Mouse (Mus musculus) hindbrain, embryonic 13.5 days (tissue): Measurements from ENCODE around the gene Col1a1. TPM values are rescaled to one million over a fixed set of nuclear protein-coding genes. Genes with fewer than 3 reads are reported as not detected.

Source experiments
- ATAC-seq: fragments of 200-750 bp; cut with Nextera tagmentation; 2 replicates; pipeline ENCODE4 v1.8.0; 2017; ENCODE audit warnings: moderate TSS enrichment; ENCODE audit not compliant: low FRiP score
- H3K27ac ChIP-seq: fragments of 300-500 bp; sonication (generic); 2 replicates; pipeline ENCODE4 v1.5.1; 2015; ENCODE audit warnings: inconsistent platforms, mild to moderate bottlenecking, moderate library complexity
- H3K27me3 ChIP-seq: fragments of 300-500 bp; sonication (generic); 2 replicates; pipeline ENCODE4 v1.6.1; 2015; ENCODE audit warnings: mild to moderate bottlenecking, inconsistent platforms
- H3K36me3 ChIP-seq: fragments of 300-500 bp; sonication (generic); 2 replicates; pipeline ENCODE4 v1.6.1; 2015; ENCODE audit warnings: mild to moderate bottlenecking, inconsistent platforms
- H3K4me1 ChIP-seq: fragments of 300-500 bp; sonication (generic); replicated peaks from 2 replicates; pipeline ENCODE4 v1.6.1; 2015; ENCODE audit warnings: inconsistent platforms
- H3K4me2 ChIP-seq: fragments of 300-500 bp; sonication (generic); 2 replicates; pipeline ENCODE4 v1.6.1; 2015; ENCODE audit warnings: inconsistent platforms, mild to moderate bottlenecking, moderate library complexity
- H3K4me3 ChIP-seq: fragments of 300-500 bp; sonication (generic); 2 replicates; pipeline ENCODE4 v1.5.1; 2015; ENCODE audit warnings: mild to moderate bottlenecking, inconsistent platforms
- H3K9ac ChIP-seq: fragments of 300-500 bp; sonication (generic); 2 replicates; pipeline ENCODE4 v1.6.1; 2015; ENCODE audit warnings: mild to moderate bottlenecking, inconsistent platforms
- H3K9me3 ChIP-seq: fragments of 300-500 bp; sonication (generic); 2 replicates; pipeline ENCODE4 v1.6.1; 2016; ENCODE audit warnings: inconsistent platforms
- WGBS: fragments of 180-500 bp; shearing (Covaris S2); methylation state at CpG from one replicate; pipeline ENCODE4 v1.1.7; 2015; 5-methylcytosine and 5-hydroxymethylcytosine counted together
- polyA plus RNA-seq: library from polyadenylated mRNA; unstranded; fragments of >200 nt; fragmentation: Nextera tagmentation; extraction: Ambion mirVana; gene quantifications from 2 replicates; pipeline ENCODE4 v1.2.1, GENCODE M21; 2015

The Col1a1 gene
- polyA plus RNA-seq = 128 and 217 TPM in 2 replicates

GRCm38 (mm10) chr11:94936045-94936444 lies at the start of gene Col1a1:
Gene Col1a1, plus strand, starts transcription at chr11:94936224.
- H3K4me3 ChIP-seq = peak within 1 kb of the TSS; percentile 32
- peak within 1 kb of the TSS; percentile 20; the same call in 1 of the 2 replicates for H3K9ac ChIP-seq
- H3K9me3 ChIP-seq = no peaks in the 10 kb centered on the region
- H3K4me2 ChIP-seq = peak within 1 kb of the TSS; percentile 56
- H3K4me1 ChIP-seq = peaks cover 15% of the 10 kb centered on the region
- ATAC-seq = no peak
- WGBS = 15% methylated on average over 19 of the region's 19 CpGs
- H3K27ac ChIP-seq = no peak within 1 kb of the TSS
- no peaks in the 10 kb centered on the region for H3K36me3 ChIP-seq
- peaks cover 94% of the 10 kb centered on the region for H3K27me3 ChIP-seq

GRCm38 (mm10) chr11:94891155-94891554 lies 44.9 kb upstream of the Col1a1 start:
- 80% methylated on average over 6 of the region's 6 CpGs for WGBS
- H3K27me3 ChIP-seq = 0 out of 2 replicates have a peak, but pooled peaks cover 8% of the 10 kb centered on the region
- H3K36me3 ChIP-seq = no peaks in the 10 kb centered on the region
- H3K4me1 ChIP-seq = no peaks in the 10 kb centered on the region
- no peak overlapping the region for H3K9ac ChIP-seq
- ATAC-seq = no peak
- H3K4me2 ChIP-seq = no peak overlapping the region
- no peak overlapping the region for H3K27ac ChIP-seq
- no peaks in the 10 kb centered on the region for H3K9me3 ChIP-seq
- no peak overlapping the region for H3K4me3 ChIP-seq

- 77% methylated on average over 16 of the region's 16 CpGs for WGBS
- no peaks in the 10 kb centered on the region for H3K4me1 ChIP-seq
- H3K36me3 ChIP-seq = no peaks in the 10 kb centered on the region
- H3K4me2 ChIP-seq = no peak overlapping the region
- no peaks in the 10 kb centered on the region for H3K27me3 ChIP-seq
- no peak for ATAC-seq
- H3K27ac ChIP-seq = no peak overlapping the region
- no peak overlapping the region for H3K9ac ChIP-seq
- H3K4me3 ChIP-seq = no peak overlapping the region
- H3K9me3 ChIP-seq = no peaks in the 10 kb centered on the region
These were observed 39.2 kb upstream of the Col1a1 start for GRCm38 (mm10) chr11:94896753-94897376.

- ATAC-seq = no peak
These were observed 34.8 kb upstream of the Col1a1 start for GRCm38 (mm10) chr11:94901231-94901630.

GRCm38 (mm10) chr11:94904306-94904705 lies 31.7 kb upstream of the Col1a1 start:
- Histone ChIP-seq H3K36me3 (no peaks in the 10 kb centered on the region), H3K27me3 (no peaks in the 10 kb centered on the region), H3K4me2 (no peak overlapping the region), H3K9ac (no peak overlapping the region), H3K4me3 (no peak overlapping the region), H3K9me3 (no peaks in the 10 kb centered on the region), H3K4me1 (no peaks in the 10 kb centered on the region), H3K27ac (no peak overlapping the region)
- ATAC-seq = no peak
- 88% methylated on average over 3 of the region's 3 CpGs for WGBS

More at GRCm38 (mm10) chr11:94901231-94901630, 34.8 kb upstream of the Col1a1 start:
- H3K36me3 ChIP-seq = no peaks in the 10 kb centered on the region
- H3K4me1 ChIP-seq = no peaks in the 10 kb centered on the region
- H3K27me3 ChIP-seq = no peaks in the 10 kb centered on the region
- WGBS = 72% methylated on average over 2 of the region's 2 CpGs
- no peak overlapping the region for H3K4me2 ChIP-seq
- H3K4me3 ChIP-seq = no peak overlapping the region
- H3K27ac ChIP-seq = no peak overlapping the region
- H3K9me3 ChIP-seq = no peaks in the 10 kb centered on the region
- no peak overlapping the region for H3K9ac ChIP-seq

GRCm38 (mm10) chr11:94910971-94911370 lies 25.1 kb upstream of the Col1a1 start:
- WGBS = 91% methylated on average over 5 of the region's 5 CpGs
- Histone ChIP-seq H3K9ac (no peak overlapping the region), H3K4me3 (no peak overlapping the region), H3K36me3 (no peaks in the 10 kb centered on the region), H3K27me3 (no peaks in the 10 kb centered on the region), H3K27ac (no peak overlapping the region), H3K4me2 (no peak overlapping the region), H3K9me3 (no peaks in the 10 kb centered on the region), H3K4me1 (peaks cover 5% of the 10 kb centered on the region)
- ATAC-seq = no peak

- no peak for ATAC-seq
- Histone ChIP-seq H3K27me3 (no peaks in the 10 kb centered on the region), H3K9ac (no peak overlapping the region), H3K4me1 (peaks cover 12% of the 10 kb centered on the region), H3K36me3 (no peaks in the 10 kb centered on the region), H3K9me3 (no peaks in the 10 kb centered on the region), H3K4me3 (no peak overlapping the region), H3K27ac (no peak overlapping the region), H3K4me2 (no peak overlapping the region)
- 81% methylated on average over 3 of the region's 3 CpGs for WGBS
These were observed 23.5 kb upstream of the Col1a1 start for GRCm38 (mm10) chr11:94912568-94912967.

- WGBS = 72% methylated on average over 6 of the region's 6 CpGs
- Histone ChIP-seq H3K36me3 (no peaks in the 10 kb centered on the region), H3K4me3 (no peak overlapping the region), H3K4me1 (peaks cover 12% of the 10 kb centered on the region), H3K27me3 (no peaks in the 10 kb centered on the region), H3K9ac (no peak overlapping the region), H3K27ac (no peak overlapping the region), H3K9me3 (no peaks in the 10 kb centered on the region), H3K4me2 (no peak overlapping the region)
- no peak for ATAC-seq
These were observed 22.5 kb upstream of the Col1a1 start for GRCm38 (mm10) chr11:94913302-94914090.

GRCm38 (mm10) chr11:94915675-94916403 lies 20.2 kb upstream of the Col1a1 start:
- no peak overlapping the region for H3K4me3 ChIP-seq
- H3K27ac ChIP-seq = no peak overlapping the region
- H3K9ac ChIP-seq = no peak overlapping the region
- H3K4me1 ChIP-seq = peaks cover 12% of the 10 kb centered on the region
- 0 out of 2 replicates have a peak overlapping the region, but pooled peaks have one; percentile 10 for H3K4me2 ChIP-seq
- H3K9me3 ChIP-seq = no peaks in the 10 kb centered on the region
- no peaks in the 10 kb centered on the region for H3K27me3 ChIP-seq
- H3K36me3 ChIP-seq = no peaks in the 10 kb centered on the region
- no peak for ATAC-seq
- 25% methylated on average over 13 of the region's 16 CpGs for WGBS

- H3K9me3 ChIP-seq = no peaks in the 10 kb centered on the region
- ATAC-seq = no peak
- no peak overlapping the region for H3K4me2 ChIP-seq
- no peak overlapping the region for H3K4me3 ChIP-seq
- H3K36me3 ChIP-seq = no peaks in the 10 kb centered on the region
- H3K27ac ChIP-seq = no peak overlapping the region
- peaks cover 12% of the 10 kb centered on the region for H3K4me1 ChIP-seq
- H3K27me3 ChIP-seq = no peaks in the 10 kb centered on the region
- 30% methylated on average over 4 of the region's 4 CpGs for WGBS
- H3K9ac ChIP-seq = no peak overlapping the region
These were observed 19.5 kb upstream of the Col1a1 start for GRCm38 (mm10) chr11:94916477-94916876.

GRCm38 (mm10) chr11:94917717-94918116 lies 18.3 kb upstream of the Col1a1 start:
- Histone ChIP-seq H3K27me3 (no peaks in the 10 kb centered on the region), H3K4me3 (no peak overlapping the region), H3K36me3 (no peaks in the 10 kb centered on the region), H3K9me3 (no peaks in the 10 kb centered on the region), H3K4me1 (peaks cover 12% of the 10 kb centered on the region), H3K4me2 (no peak overlapping the region), H3K27ac (no peak overlapping the region), H3K9ac (no peak overlapping the region)
- no peak for ATAC-seq
- 83% methylated on average over 6 of the region's 6 CpGs for WGBS

GRCm38 (mm10) chr11:94920996-94921401 lies 15.0 kb upstream of the Col1a1 start:
- H3K4me2 ChIP-seq = no peak overlapping the region
- no peaks in the 10 kb centered on the region for H3K36me3 ChIP-seq
- WGBS = 57% methylated on average over 6 of the region's 6 CpGs
- H3K9me3 ChIP-seq = no peaks in the 10 kb centered on the region
- H3K9ac ChIP-seq = no peak overlapping the region
- ATAC-seq = no peak
- H3K27me3 ChIP-seq = no peaks in the 10 kb centered on the region
- H3K4me3 ChIP-seq = no peak overlapping the region
- no peak overlapping the region for H3K27ac ChIP-seq
- peaks cover 7% of the 10 kb centered on the region for H3K4me1 ChIP-seq
